Mouse (Mus musculus) intestine, postnatal 0 days (tissue): ENCODE measurements around the gene Cys1. TPM values are rescaled to one million over a fixed set of nuclear protein-coding genes. Genes with fewer than 3 reads are reported as not detected.
A peak's percentile ranks its signal among the peaks of the same experiment; 100 is the strongest.

Experiments used
- ATAC-seq: fragments of 200-750 bp; cut with Nextera tagmentation; 2 replicates; pipeline ENCODE4 v1.8.0; 2017; ENCODE audit warnings: mild to moderate bottlenecking, moderate TSS enrichment, moderate library complexity
- H3K27ac ChIP-seq: fragments of 300-500 bp; sonication (generic); 2 replicates; pipeline ENCODE4 v1.5.1; 2014; ENCODE audit warnings: mild to moderate bottlenecking, low read depth, low read length, moderate library complexity
- H3K27me3 ChIP-seq: fragments of 300-500 bp; sonication (generic); replicated peaks from 2 replicates; pipeline ENCODE4 v1.6.1; 2014; ENCODE audit warnings: low read length, mixed read lengths; ENCODE audit not compliant: control insufficient read depth, insufficient read depth
- H3K36me3 ChIP-seq: fragments of 300-500 bp; sonication (generic); 2 replicates; pipeline ENCODE4 v1.6.1; 2014; ENCODE audit warnings: mild to moderate bottlenecking, moderate library complexity; ENCODE audit not compliant: control insufficient read depth, insufficient read depth
- H3K4me1 ChIP-seq: fragments of 300-500 bp; sonication (generic); replicated peaks from 2 replicates; pipeline ENCODE4 v1.6.1; 2014; ENCODE audit warnings: antibody characterized with exemption, low read length, mixed read lengths; ENCODE audit not compliant: control insufficient read depth, insufficient read depth
- H3K4me2 ChIP-seq: fragments of 300-500 bp; sonication (generic); replicated peaks from 2 replicates; pipeline ENCODE4 v1.6.1; 2014; ENCODE audit warnings: low read depth, mild to moderate bottlenecking, moderate library complexity
- H3K4me3 ChIP-seq: fragments of 300-500 bp; sonication (generic); 2 replicates; pipeline ENCODE4 v1.5.1; 2014; ENCODE audit warnings: low read depth, low read length
- H3K9ac ChIP-seq: fragments of 300-500 bp; sonication (generic); 2 replicates; pipeline ENCODE4 v1.6.1; 2014; ENCODE audit warnings: mild to moderate bottlenecking, low read depth, low read length
- H3K9me3 ChIP-seq: fragments of 300-500 bp; sonication (generic); 2 replicates; pipeline ENCODE4 v1.6.1; 2016; ENCODE audit warnings: mixed run types; ENCODE audit not compliant: control insufficient read depth
- CTCF ChIP-seq: sonication (generic); IDR thresholded peaks from 2 replicates; pipeline ENCODE4 v1.5.1; 2016; ENCODE audit warnings: low read depth, mild to moderate bottlenecking, control low read depth, antibody characterized with exemption, moderate library complexity
- WGBS: fragments of 180-500 bp; shearing (Covaris S2); extraction: QIAGEN DNeasy Blood & Tissue Kit; methylation state at CpG from one replicate; pipeline ENCODE4 v1.1.7; 2014; 5-methylcytosine and 5-hydroxymethylcytosine counted together
- polyA plus RNA-seq: library from polyadenylated mRNA; unstranded; fragments of >200 nt; fragmentation: Nextera tagmentation; extraction: Ambion mirVana; gene quantifications from 2 replicates; pipeline ENCODE4 v1.2.1, GENCODE M21; 2015

Gene Cys1
- polyA plus RNA-seq, 1 experiment from 2014 or later, result 1.3 TPM

- no peaks in the 10 kb centered on the region for H3K9me3 ChIP-seq
- 0 out of 2 replicates have a peak, but pooled peaks cover 3% of the 10 kb centered on the region for H3K36me3 ChIP-seq
- peak within 1 kb of the TSS; percentile 87 for H3K4me3 ChIP-seq
- H3K27me3 ChIP-seq, result no peaks in the 10 kb centered on the region
- ATAC-seq, result peak; percentile 86
- under 1% methylated on average over 83 of the region's 83 CpGs for WGBS
- 0 out of 2 replicates have a peak, but pooled peaks cover 5% of the 10 kb centered on the region for H3K4me1 ChIP-seq
- 0 out of 2 replicates have a peak within 1 kb of the TSS, but pooled peaks have one; percentile 2 for H3K27ac ChIP-seq
- H3K4me2 ChIP-seq, result peak within 1 kb of the TSS; percentile 96
- H3K9ac ChIP-seq, result peak within 1 kb of the TSS; percentile 74
- TF ChIP-seq CTCF, result peak; percentile 91
Measured at GRCm38 (mm10) chr12:24707954-24708823, 26.6 kb upstream of the Cys1 start, which contains the start of gene Rrm2. Gene Rrm2, plus strand, starts transcription at chr12:24708241.

DNA sequence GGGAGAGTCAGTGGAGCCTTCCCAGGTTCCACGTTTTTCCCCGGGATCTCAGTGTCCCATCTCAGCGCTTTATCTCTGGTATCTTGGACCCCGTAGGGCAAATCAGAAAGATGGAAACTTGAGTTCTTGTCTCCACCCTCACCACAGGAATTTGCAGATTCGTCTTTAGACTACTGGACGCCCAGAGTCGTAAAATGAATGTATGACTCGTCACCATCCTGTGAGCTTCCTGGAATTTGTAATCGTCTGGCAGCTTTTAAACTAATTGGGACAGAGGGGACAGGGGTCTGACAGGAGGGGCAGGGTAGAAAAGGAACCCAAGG, 25.8 kb upstream of the Cys1 start:
- Histone ChIP-seq H3K9me3 (no peaks in the 10 kb centered on the region), H3K4me3 (peak overlapping the region; percentile 87), H3K27me3 (no peaks in the 10 kb centered on the region), H3K4me1 (0 out of 2 replicates have a peak, but pooled peaks cover 5% of the 10 kb centered on the region), H3K4me2 (peak overlapping the region; percentile 96), H3K9ac (peak overlapping the region; percentile 74), H3K27ac (no peak overlapping the region), H3K36me3 (0 out of 2 replicates have a peak, but pooled peaks cover under 1% of the 10 kb centered on the region)
- no peak for TF ChIP-seq CTCF
- under 1% methylated on average over 9 of the region's 9 CpGs for WGBS
- no peak for ATAC-seq

GRCm38 (mm10) chr12:24706764-24707479, 25.3 kb upstream of the Cys1 start:
- 4% methylated on average over 27 of the region's 27 CpGs for WGBS
- H3K27me3 ChIP-seq, result no peaks in the 10 kb centered on the region
- H3K27ac ChIP-seq, result no peak overlapping the region

DNA sequence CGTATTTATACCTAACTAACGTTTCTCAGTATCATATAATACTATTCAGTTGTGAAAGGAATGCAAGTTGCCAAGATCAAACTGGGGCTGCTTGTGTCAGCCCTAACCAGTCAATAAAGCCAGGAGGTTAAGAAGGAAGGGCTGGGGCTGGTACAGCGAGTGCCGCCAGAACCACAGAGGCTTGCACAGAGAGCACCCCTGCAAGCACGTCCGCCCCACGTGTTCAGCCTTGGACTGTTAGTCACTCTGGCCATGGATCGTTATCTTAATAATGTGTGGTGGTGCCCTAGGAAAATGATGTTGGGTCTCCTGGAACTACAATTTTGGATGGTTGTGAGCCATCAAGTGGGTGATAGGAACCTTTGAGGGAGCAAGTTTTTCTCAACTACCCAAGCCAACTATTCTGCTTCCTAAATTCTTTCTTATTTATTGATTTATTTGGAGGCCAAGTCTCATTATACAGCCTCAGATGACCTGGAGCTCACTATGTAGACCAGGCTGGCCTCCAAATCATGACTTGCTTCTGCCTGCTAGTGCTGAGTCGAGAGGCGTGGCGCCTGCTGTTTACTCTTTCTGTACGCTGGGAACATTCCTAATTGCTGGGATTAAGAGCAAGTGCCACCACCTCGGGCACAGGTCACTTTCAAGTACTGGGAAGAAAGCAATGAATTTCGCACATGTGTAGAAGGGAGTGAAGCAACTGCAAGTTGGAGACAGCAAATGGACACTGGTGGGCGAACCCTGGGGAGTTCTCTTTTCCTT, 24.1 kb upstream of the Cys1 start:
- Histone ChIP-seq H3K9me3 (no peaks in the 10 kb centered on the region), H3K9ac (no peak overlapping the region), H3K4me3 (no peak overlapping the region), H3K4me1 (0 out of 2 replicates have a peak, but pooled peaks cover 5% of the 10 kb centered on the region), H3K27ac (no peak overlapping the region), H3K27me3 (no peaks in the 10 kb centered on the region), H3K4me2 (no peak overlapping the region), H3K36me3 (no peaks in the 10 kb centered on the region)
- TF ChIP-seq CTCF, result no peak
- WGBS, result 61% methylated on average over 15 of the region's 15 CpGs
- ATAC-seq, result peak; percentile 55

More at GRCm38 (mm10) chr12:24706764-24707479, 25.3 kb upstream of the Cys1 start:
- 0 out of 2 replicates have a peak, but pooled peaks cover 5% of the 10 kb centered on the region for H3K4me1 ChIP-seq
- no peaks in the 10 kb centered on the region for H3K36me3 ChIP-seq
- peak overlapping the region; percentile 87 for H3K4me3 ChIP-seq
- no peak overlapping the region for H3K9ac ChIP-seq
- no peaks in the 10 kb centered on the region for H3K9me3 ChIP-seq
- peak; percentile 11; the same call in 1 of the 2 replicates for ATAC-seq
- TF ChIP-seq CTCF, result no peak
- H3K4me2 ChIP-seq, result peak overlapping the region; percentile 96

GRCm38 (mm10) chr12:24703013-24703412, 21.4 kb upstream of the Cys1 start:
- H3K4me1 ChIP-seq, result no peaks in the 10 kb centered on the region
- no peak for ATAC-seq
- H3K4me3 ChIP-seq, result no peak overlapping the region
- TF ChIP-seq CTCF, result no peak
- WGBS, result 69% methylated on average over 3 of the region's 3 CpGs
- H3K9me3 ChIP-seq, result no peaks in the 10 kb centered on the region
- no peaks in the 10 kb centered on the region for H3K36me3 ChIP-seq
- no peak overlapping the region for H3K4me2 ChIP-seq
- H3K27me3 ChIP-seq, result no peaks in the 10 kb centered on the region
- no peak overlapping the region for H3K27ac ChIP-seq
- H3K9ac ChIP-seq, result no peak overlapping the region
